Mouse (Mus musculus) embryonic facial prominence, embryonic 13.5 days (tissue): ENCODE measurements around the gene Gfod1. TPM values are rescaled to one million over a fixed set of nuclear protein-coding genes. Genes with fewer than 3 reads are reported as not detected.

Experiments used
- ATAC-seq: fragments of 200-750 bp; cut with Nextera tagmentation; 2 replicates; pipeline ENCODE4 v1.8.0; 2017; ENCODE audit warnings: low read depth; ENCODE audit not compliant: insufficient number of reproducible peaks, insufficient read depth, low FRiP score, low TSS enrichment
- H3K27ac ChIP-seq: fragments of 300-500 bp; sonication (generic); 2 replicates; pipeline ENCODE4 v1.5.1; 2015; ENCODE audit warnings: moderate library complexity, mild to moderate bottlenecking, inconsistent platforms
- H3K27me3 ChIP-seq: fragments of 300-500 bp; sonication (generic); 2 replicates; pipeline ENCODE4 v1.6.1; 2015; ENCODE audit warnings: mild to moderate bottlenecking, inconsistent platforms
- H3K36me3 ChIP-seq: fragments of 300-500 bp; sonication (generic); 2 replicates; pipeline ENCODE4 v1.6.1; 2015; ENCODE audit warnings: mild to moderate bottlenecking, inconsistent platforms
- H3K4me1 ChIP-seq: fragments of 300-500 bp; sonication (generic); 2 replicates; pipeline ENCODE4 v1.6.1; 2015; ENCODE audit warnings: inconsistent platforms
- H3K4me2 ChIP-seq: fragments of 300-500 bp; sonication (generic); 2 replicates; pipeline ENCODE4 v1.6.1; 2015; ENCODE audit warnings: moderate library complexity, mild to moderate bottlenecking, inconsistent platforms
- H3K4me3 ChIP-seq: fragments of 300-500 bp; sonication (generic); 2 replicates; pipeline ENCODE4 v1.5.1; 2015; ENCODE audit warnings: mild to moderate bottlenecking, inconsistent platforms
- H3K9ac ChIP-seq: fragments of 300-500 bp; sonication (generic); 2 replicates; pipeline ENCODE4 v1.6.1; 2015; ENCODE audit warnings: mild to moderate bottlenecking, inconsistent platforms
- H3K9me3 ChIP-seq: fragments of 300-500 bp; sonication (generic); 2 replicates; pipeline ENCODE4 v1.6.1; 2016; ENCODE audit warnings: inconsistent platforms
- WGBS: fragments of 180-500 bp; shearing (Covaris S2); methylation state at CpG from one replicate; pipeline ENCODE4 v1.1.7; 2015; ENCODE audit warnings: mixed read lengths; 5-methylcytosine and 5-hydroxymethylcytosine counted together
- polyA plus RNA-seq: library from polyadenylated mRNA; unstranded; fragments of >200 nt; fragmentation: Nextera tagmentation; extraction: Ambion mirVana; gene quantifications from 2 replicates; pipeline ENCODE4 v1.2.1, GENCODE M21; 2015

Gfod1 gene
- polyA plus RNA-seq, 1 experiment from 2014 or later: 0.74 TPM

GRCm38 (mm10) chr13:43297526-43297925 is 6.4 kb downstream of the Gfod1 start:
- no peak overlapping the region for H3K4me3 ChIP-seq
- H3K4me1 ChIP-seq: peaks cover 34% of the 10 kb centered on the region
- H3K4me2 ChIP-seq: no peak overlapping the region
- WGBS: 88% methylated on average over 5 of the region's 5 CpGs
- no peak overlapping the region for H3K27ac ChIP-seq
- peaks cover 28% of the 10 kb centered on the region for H3K27me3 ChIP-seq
- H3K9ac ChIP-seq: no peak overlapping the region
- H3K9me3 ChIP-seq: no peaks in the 10 kb centered on the region
- no peak for ATAC-seq
- no peaks in the 10 kb centered on the region for H3K36me3 ChIP-seq

GRCm38 (mm10) chr13:43296140-43296805 is 7.7 kb downstream of the Gfod1 start:
- H3K27ac ChIP-seq: no peak overlapping the region
- H3K4me2 ChIP-seq: no peak overlapping the region

GRCm38 (mm10) chr13:43295684-43296083 is 8.3 kb downstream of the Gfod1 start:
- H3K27ac ChIP-seq: no peak overlapping the region
- H3K4me1 ChIP-seq: peaks cover 17% of the 10 kb centered on the region
- no peak for ATAC-seq
- H3K9me3 ChIP-seq: no peaks in the 10 kb centered on the region
- no peaks in the 10 kb centered on the region for H3K36me3 ChIP-seq
- H3K9ac ChIP-seq: no peak overlapping the region
- H3K4me2 ChIP-seq: no peak overlapping the region
- H3K4me3 ChIP-seq: no peak overlapping the region
- H3K27me3 ChIP-seq: peaks cover 16% of the 10 kb centered on the region
- WGBS: 80% methylated on average over 7 of the region's 7 CpGs

More at GRCm38 (mm10) chr13:43296140-43296805, 7.7 kb downstream of the Gfod1 start:
- Histone ChIP-seq H3K27me3 (peaks cover 22% of the 10 kb centered on the region), H3K4me3 (no peak overlapping the region), H3K36me3 (no peaks in the 10 kb centered on the region), H3K9me3 (no peaks in the 10 kb centered on the region), H3K4me1 (peaks cover 23% of the 10 kb centered on the region), H3K9ac (no peak overlapping the region)
- 70% methylated on average over 7 of the region's 7 CpGs for WGBS
- no peak for ATAC-seq

DNA sequence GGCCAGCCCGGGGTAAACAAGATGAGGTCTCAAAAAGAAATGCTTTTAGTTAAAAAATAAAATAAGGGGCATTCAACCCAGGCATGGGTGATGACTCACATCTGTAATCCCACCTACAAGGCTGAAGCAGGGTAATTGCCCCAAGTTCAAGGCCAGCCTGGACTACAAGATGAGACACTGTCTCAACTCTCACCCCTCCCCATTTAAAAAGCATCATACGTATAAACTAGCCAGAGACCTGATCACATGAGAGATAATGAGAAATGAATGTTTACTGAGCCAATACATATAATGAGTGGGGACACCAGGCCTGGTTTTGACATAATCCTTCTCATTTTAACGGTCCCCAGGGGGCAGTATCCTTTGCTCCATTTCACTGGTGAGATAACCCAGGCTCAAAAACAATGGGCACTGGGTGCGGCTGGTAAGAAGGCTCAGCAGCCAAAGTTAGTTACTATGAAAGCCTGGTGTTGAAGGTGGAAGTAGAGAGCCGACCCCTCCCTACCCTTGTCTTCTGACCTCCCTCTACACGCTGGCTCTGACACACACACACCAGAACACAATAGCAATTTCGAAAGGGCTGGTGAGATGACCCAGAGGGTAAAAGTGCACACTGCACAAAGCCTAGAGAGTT is 8.9 kb downstream of the Gfod1 start:
- Histone ChIP-seq H3K36me3 (no peaks in the 10 kb centered on the region), H3K27ac (no peak overlapping the region), H3K4me1 (peaks cover 13% of the 10 kb centered on the region; the same call in 1 of the 2 replicates), H3K9me3 (no peaks in the 10 kb centered on the region), H3K9ac (no peak overlapping the region), H3K4me3 (no peak overlapping the region), H3K27me3 (peaks cover 10% of the 10 kb centered on the region), H3K4me2 (no peak overlapping the region)
- ATAC-seq: no peak
- 74% methylated on average over 7 of the region's 7 CpGs for WGBS

- no peak for ATAC-seq
- Histone ChIP-seq H3K9ac (no peak overlapping the region), H3K27ac (no peak overlapping the region), H3K4me3 (no peak overlapping the region), H3K27me3 (no peaks in the 10 kb centered on the region; the same call in 1 of the 2 replicates), H3K36me3 (no peaks in the 10 kb centered on the region), H3K4me2 (no peak overlapping the region), H3K9me3 (no peaks in the 10 kb centered on the region), H3K4me1 (peaks cover 27% of the 10 kb centered on the region)
- WGBS: 67% methylated on average over 4 of the region's 4 CpGs
Measured at GRCm38 (mm10) chr13:43292892-43293291, 11.1 kb downstream of the Gfod1 start.

GRCm38 (mm10) chr13:43289076-43289475 is 14.9 kb downstream of the Gfod1 start:
- Histone ChIP-seq H3K9ac (no peak overlapping the region), H3K27ac (peak overlapping the region; percentile 68), H3K36me3 (no peaks in the 10 kb centered on the region), H3K4me3 (no peak overlapping the region), H3K27me3 (no peaks in the 10 kb centered on the region), H3K4me2 (no peak overlapping the region), H3K9me3 (no peaks in the 10 kb centered on the region), H3K4me1 (peaks cover 19% of the 10 kb centered on the region)
- ATAC-seq: no peak
- WGBS: 32% methylated on average over 6 of the region's 6 CpGs

GRCm38 (mm10) chr13:43288444-43288843 is 15.5 kb downstream of the Gfod1 start:
- Histone ChIP-seq H3K27me3 (no peaks in the 10 kb centered on the region), H3K4me3 (no peak overlapping the region), H3K9me3 (no peaks in the 10 kb centered on the region), H3K36me3 (no peaks in the 10 kb centered on the region), H3K27ac (no peak overlapping the region), H3K4me2 (no peak overlapping the region), H3K9ac (no peak overlapping the region), H3K4me1 (peaks cover 19% of the 10 kb centered on the region)
- WGBS: 50% methylated on average over 4 of the region's 4 CpGs
- ATAC-seq: no peak

DNA sequence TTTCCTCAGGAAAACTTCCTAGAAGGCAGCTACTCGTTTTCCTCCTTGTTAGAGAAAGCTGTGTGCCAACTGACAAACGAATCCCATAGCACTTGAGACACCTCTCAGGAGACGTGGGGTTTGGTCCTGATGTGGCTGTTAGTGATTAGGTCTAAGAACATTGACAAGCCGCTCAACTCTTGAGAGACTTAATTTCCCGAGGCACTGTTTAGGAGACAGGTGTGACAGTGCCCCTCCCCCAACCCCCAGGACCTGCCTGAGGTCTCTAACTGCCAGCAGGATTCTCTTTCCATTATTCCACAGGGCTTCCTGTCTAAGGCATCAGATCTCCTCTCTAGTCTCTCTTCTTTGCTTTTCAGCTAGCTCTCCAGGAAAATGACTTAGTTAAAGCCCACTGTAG is 15.9 kb downstream of the Gfod1 start:
- H3K27ac ChIP-seq: no peak overlapping the region
- no peaks in the 10 kb centered on the region for H3K36me3 ChIP-seq
- H3K9me3 ChIP-seq: no peaks in the 10 kb centered on the region
- H3K4me1 ChIP-seq: peaks cover 19% of the 10 kb centered on the region
- no peak overlapping the region for H3K4me3 ChIP-seq
- 21% methylated on average over 5 of the region's 5 CpGs for WGBS
- no peak overlapping the region for H3K9ac ChIP-seq
- H3K4me2 ChIP-seq: no peak overlapping the region
- no peak for ATAC-seq
- H3K27me3 ChIP-seq: no peaks in the 10 kb centered on the region

DNA sequence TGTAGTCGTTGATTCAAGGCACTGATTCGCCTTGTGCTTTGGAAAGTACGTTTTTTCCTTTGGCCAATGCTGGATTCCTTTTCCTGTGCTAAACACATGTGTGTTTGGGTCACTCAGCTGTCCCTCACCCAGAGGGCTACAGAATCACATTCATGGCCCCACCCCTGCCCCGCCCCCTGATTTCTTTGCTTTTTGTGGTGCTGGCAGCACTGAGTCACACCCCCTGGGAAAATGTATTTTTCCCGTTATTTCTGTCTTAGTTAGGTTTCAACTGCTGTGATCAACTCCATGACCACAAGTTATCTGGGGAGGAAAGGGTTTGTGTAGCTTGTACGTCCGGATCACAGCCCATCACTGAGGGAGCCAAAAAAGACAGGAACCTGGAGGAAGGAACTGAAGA is 17.1 kb downstream of the Gfod1 start:
- H3K4me3 ChIP-seq: no peak overlapping the region
- no peaks in the 10 kb centered on the region for H3K9me3 ChIP-seq
- no peaks in the 10 kb centered on the region for H3K36me3 ChIP-seq
- H3K27ac ChIP-seq: no peak overlapping the region
- H3K4me1 ChIP-seq: peaks cover 19% of the 10 kb centered on the region
- no peak for ATAC-seq
- H3K27me3 ChIP-seq: no peaks in the 10 kb centered on the region
- WGBS: 67% methylated on average over 7 of the region's 7 CpGs
- no peak overlapping the region for H3K4me2 ChIP-seq
- no peak overlapping the region for H3K9ac ChIP-seq

DNA sequence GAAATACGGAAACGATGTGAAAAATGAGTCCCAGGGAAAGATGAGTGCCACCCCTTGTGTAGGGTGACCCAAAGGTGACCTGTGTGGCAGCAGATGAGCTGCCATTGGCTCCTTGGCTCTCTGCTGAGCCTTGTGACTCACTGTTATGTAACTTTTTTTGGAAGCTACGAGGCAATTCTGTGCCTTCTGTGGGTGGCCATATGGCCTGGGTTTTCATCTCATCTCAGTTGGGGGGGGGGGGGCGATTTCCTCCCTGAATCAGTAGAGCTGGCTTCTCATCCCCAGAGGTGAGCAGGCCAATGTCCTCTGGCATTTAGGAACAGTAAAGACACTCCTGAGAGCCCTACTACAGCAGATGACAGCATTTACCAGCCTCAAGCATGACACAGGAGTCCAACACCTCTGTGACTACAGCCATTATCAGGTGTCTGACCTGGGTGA is 19.2 kb downstream of the Gfod1 start:
- no peak for ATAC-seq
- Histone ChIP-seq H3K9ac (no peak overlapping the region), H3K27ac (no peak overlapping the region), H3K9me3 (no peaks in the 10 kb centered on the region), H3K27me3 (no peaks in the 10 kb centered on the region), H3K4me1 (peaks cover 19% of the 10 kb centered on the region), H3K4me2 (no peak overlapping the region), H3K4me3 (no peak overlapping the region), H3K36me3 (no peaks in the 10 kb centered on the region)
- 51% methylated on average over 4 of the region's 4 CpGs for WGBS

GRCm38 (mm10) chr13:43273906-43274305 is 30.1 kb downstream of the Gfod1 start:
- Histone ChIP-seq H3K4me3 (no peak overlapping the region), H3K9ac (no peak overlapping the region), H3K9me3 (no peaks in the 10 kb centered on the region), H3K4me2 (no peak overlapping the region), H3K4me1 (peaks cover 18% of the 10 kb centered on the region), H3K36me3 (peaks cover 3% of the 10 kb centered on the region; the same call in 1 of the 2 replicates), H3K27me3 (no peaks in the 10 kb centered on the region), H3K27ac (no peak overlapping the region)
- ATAC-seq: no peak
- 86% methylated on average over 14 of the region's 14 CpGs for WGBS
